Mouse (Mus musculus) neural tube, embryonic 14.5 days (tissue): ENCODE data around the gene Cdh5. TPM values are rescaled to one million over a fixed set of nuclear protein-coding genes. Genes with fewer than 3 reads are reported as not detected.

Experiments used
- ATAC-seq: fragments of 200-750 bp; cut with Nextera tagmentation; 2 replicates; pipeline ENCODE4 v1.8.0; 2017; ENCODE audit warnings: low read depth, mild to moderate bottlenecking, moderate TSS enrichment, moderate library complexity
- H3K27ac ChIP-seq: fragments of 300-500 bp; sonication (generic); 2 replicates; pipeline ENCODE4 v1.5.1; 2014; ENCODE audit warnings: low read depth, mild to moderate bottlenecking, control low read depth, low read length, moderate library complexity, mixed read lengths
- H3K27me3 ChIP-seq: fragments of 300-500 bp; sonication (generic); 2 replicates; pipeline ENCODE4 v1.6.1; 2014; ENCODE audit warnings: low read length; ENCODE audit not compliant: control insufficient read depth, insufficient read depth
- H3K36me3 ChIP-seq: fragments of 300-500 bp; sonication (generic); 2 replicates; pipeline ENCODE4 v1.6.1; 2014; ENCODE audit warnings: low read length, mixed read lengths; ENCODE audit not compliant: control insufficient read depth, insufficient read depth
- H3K4me1 ChIP-seq: fragments of 300-500 bp; sonication (generic); 2 replicates; pipeline ENCODE4 v1.6.1; 2014; ENCODE audit warnings: low read length; ENCODE audit not compliant: control insufficient read depth, insufficient read depth
- H3K4me2 ChIP-seq: fragments of 300-500 bp; sonication (generic); 2 replicates; pipeline ENCODE4 v1.6.1; 2014; ENCODE audit warnings: mild to moderate bottlenecking, low read depth, low read length, control low read depth
- H3K4me3 ChIP-seq: fragments of 300-500 bp; sonication (generic); 2 replicates; pipeline ENCODE4 v1.5.1; 2014; ENCODE audit warnings: low read depth, low read length, control low read depth, mixed read lengths
- H3K9ac ChIP-seq: fragments of 300-500 bp; sonication (generic); replicated peaks from 2 replicates; pipeline ENCODE4 v1.6.1; 2014; ENCODE audit warnings: low read depth, mild to moderate bottlenecking, control low read depth, low read length, mixed read lengths
- H3K9me3 ChIP-seq: fragments of 300-500 bp; sonication (generic); 2 replicates; pipeline ENCODE4 v1.6.1; 2016; ENCODE audit warnings: low read length; ENCODE audit not compliant: control insufficient read depth
- WGBS: fragments of 180-500 bp; shearing (Covaris S2); extraction: QIAGEN DNeasy Blood & Tissue Kit; methylation state at CpG from one replicate; pipeline ENCODE4 v1.1.7; 2014; 5-methylcytosine and 5-hydroxymethylcytosine counted together
- polyA plus RNA-seq: library from polyadenylated mRNA; unstranded; fragments of >200 nt; fragmentation: Nextera tagmentation; extraction: Ambion mirVana; gene quantifications from 2 replicates; pipeline ENCODE4 v1.2.1, GENCODE M21; 2014

Cdh5 gene
- polyA plus RNA-seq, 1 experiment from 2014 or later = 4.2 TPM

- peak; percentile 77 for ATAC-seq
- H3K4me2 ChIP-seq = no peak overlapping the region; the same call in 1 of the 2 replicates
- H3K27me3 ChIP-seq = no peaks in the 10 kb centered on the region
- 0 out of 2 replicates have a peak overlapping the region, but pooled peaks have one; percentile 39 for H3K27ac ChIP-seq
- H3K4me1 ChIP-seq = peaks cover 4% of the 10 kb centered on the region; the same call in 1 of the 2 replicates
- 9% methylated on average over 11 of the region's 11 CpGs for WGBS
- H3K4me3 ChIP-seq = no peak overlapping the region
- no peaks in the 10 kb centered on the region for H3K9me3 ChIP-seq
- no peaks in the 10 kb centered on the region for H3K36me3 ChIP-seq
- 0 out of 2 replicates have a peak overlapping the region, but pooled peaks have one; percentile 5 for H3K9ac ChIP-seq
Observed at GRCm38 (mm10) chr8:104191496-104191895, 90.1 kb downstream of the Cdh5 start.

Other genes starting within 250 kb of the Cdh5 start
- 10.2 and 13.5 TPM in 2 replicates for gene Bean1, start 68.8 kb downstream of the Cdh5 start, polyA plus RNA-seq
- gene Tk2, start 146.9 kb downstream of the Cdh5 start, polyA plus RNA-seq = 49.2 and 53.1 TPM in 2 replicates
- gene Cklf, start 149.2 kb downstream of the Cdh5 start, polyA plus RNA-seq = 30.1 and 31.1 TPM in 2 replicates
- not detected in 2 replicates for gene Cmtm2a, start 191.6 kb downstream of the Cdh5 start, polyA plus RNA-seq
- gene Gm45711, start 208.5 kb downstream of the Cdh5 start, polyA plus RNA-seq = not detected in 2 replicates
- gene Cmtm1, start 208.5 kb downstream of the Cdh5 start, polyA plus RNA-seq = not detected in 2 replicates
- not detected in 2 replicates for gene Gm11020, start 219.9 kb downstream of the Cdh5 start, polyA plus RNA-seq
- gene Cmtm2b, start 220.6 kb downstream of the Cdh5 start, polyA plus RNA-seq = not detected in 2 replicates
- gene Cmtm3, start 237.8 kb downstream of the Cdh5 start, polyA plus RNA-seq = 23.4 and 42.9 TPM in 2 replicates